Mouse (Mus musculus) ES-Bruce4 (cell line): ENCODE measurements around the gene Veph1. TPM values are rescaled to one million over a fixed set of nuclear protein-coding genes. Genes with fewer than 3 reads are reported as not detected.
"Not testable (repeated sequence)": the region's sequence is repeated elsewhere in the genome, so short reads cannot be mapped to it uniquely, and the experiment has no call there.

ENCODE experiments used
- H3K27ac ChIP-seq: 2 replicates; pipeline ENCODE4 v1.5.1; 2012; ENCODE audit warnings: low read length, inconsistent platforms; ENCODE audit not compliant: insufficient read depth
- H3K27me3 ChIP-seq: 2 replicates; pipeline ENCODE4 v1.6.1; 2012; ENCODE audit warnings: mild to moderate bottlenecking, low read length, inconsistent platforms; ENCODE audit not compliant: control insufficient read depth, poor library complexity, insufficient read depth, severe bottlenecking
- H3K36me3 ChIP-seq: 2 replicates; pipeline ENCODE4 v1.6.1; 2012; ENCODE audit warnings: inconsistent platforms, mild to moderate bottlenecking, low read length, moderate library complexity; ENCODE audit not compliant: control insufficient read depth, poor library complexity, insufficient read depth, severe bottlenecking
- H3K4me1 ChIP-seq: one replicate; pipeline ENCODE4 v1.8.1; 2011; ENCODE audit warnings: low read length; ENCODE audit not compliant: control insufficient read depth, insufficient read depth
- H3K4me3 ChIP-seq: 2 replicates; pipeline ENCODE4 v1.5.1; 2011; ENCODE audit warnings: low read depth, mild to moderate bottlenecking, low read length
- H3K9ac ChIP-seq: 2 replicates; pipeline ENCODE4 v1.6.1; 2012; ENCODE audit warnings: low read depth, mild to moderate bottlenecking, inconsistent platforms; ENCODE audit not compliant: poor library complexity, severe bottlenecking
- H3K9me3 ChIP-seq: replicated peaks from 2 replicates; pipeline ENCODE4 v1.6.1; 2012; ENCODE audit warnings: mild to moderate bottlenecking, low read length, inconsistent platforms; ENCODE audit not compliant: control insufficient read depth, poor library complexity, insufficient read depth, severe bottlenecking
- CTCF ChIP-seq: IDR thresholded peaks from one replicate; pipeline ENCODE4 v1.8.1; 2011; ENCODE audit warnings: low read depth, low read length
- EP300 ChIP-seq: IDR thresholded peaks from 2 replicates; pipeline ENCODE4 v1.6.1; 2011; ENCODE audit warnings: low read depth, low read length; ENCODE audit not compliant: insufficient read depth
- POLR2A ChIP-seq: IDR thresholded peaks from one replicate; pipeline ENCODE4 v1.8.1; 2011; ENCODE audit warnings: low read length; ENCODE audit not compliant: insufficient read depth
- polyA plus RNA-seq: library from polyadenylated mRNA; stranded (reverse); fragments of >200 nt; gene quantifications from 2 replicates; pipeline ENCODE4 v1.2.4, GENCODE M21; 2011; ENCODE audit warnings: low read depth; ENCODE audit not compliant: missing spikeins, insufficient read depth, insufficient read length

Gene Veph1
- polyA plus RNA-seq, 1 experiment: 0.12 TPM

- not testable (repeated sequence) for H3K9me3 ChIP-seq, H3K4me3 ChIP-seq, H3K9ac ChIP-seq, H3K36me3 ChIP-seq, H3K4me1 ChIP-seq, H3K27me3 ChIP-seq, H3K27ac ChIP-seq
- peak; percentile 43 for TF ChIP-seq CTCF
Measured at GRCm38 (mm10) chr3:66236234-66236871, 60.3 kb downstream of the Veph1 start.

GRCm38 (mm10) chr3:66224931-66225537 lies 71.6 kb downstream of the Veph1 start:
- H3K9ac ChIP-seq: no peak overlapping the region
- no peak overlapping the region for H3K27ac ChIP-seq

GRCm38 (mm10) chr3:66221243-66221611 lies 75.4 kb downstream of the Veph1 start:
- TF ChIP-seq EP300: no peak
- TF ChIP-seq CTCF: no peak
- TF ChIP-seq POLR2A: no peak
- no peak overlapping the region for H3K9ac ChIP-seq
- no peak overlapping the region for H3K27ac ChIP-seq
- no peaks in the 10 kb centered on the region for H3K9me3 ChIP-seq
- H3K4me1 ChIP-seq: no peaks in the 10 kb centered on the region
- peaks cover 4% of the 10 kb centered on the region for H3K27me3 ChIP-seq
- peak overlapping the region; percentile 36 for H3K4me3 ChIP-seq
- no peaks in the 10 kb centered on the region for H3K36me3 ChIP-seq

More at GRCm38 (mm10) chr3:66224931-66225537, 71.6 kb downstream of the Veph1 start:
- no peaks in the 10 kb centered on the region for H3K4me1 ChIP-seq
- no peak overlapping the region for H3K4me3 ChIP-seq
- H3K27me3 ChIP-seq: no peaks in the 10 kb centered on the region
- H3K36me3 ChIP-seq: no peaks in the 10 kb centered on the region
- H3K9me3 ChIP-seq: no peaks in the 10 kb centered on the region
- TF ChIP-seq CTCF (no peak), EP300 (no peak), POLR2A (no peak)

GRCm38 (mm10) chr3:66220554-66221242 lies 75.9 kb downstream of the Veph1 start:
- TF ChIP-seq POLR2A (no peak), CTCF (no peak), EP300 (no peak)
- Histone ChIP-seq H3K27ac (no peak overlapping the region), H3K9ac (0 out of 2 replicates have a peak overlapping the region, but pooled peaks have one; percentile 0), H3K4me3 (peak overlapping the region; percentile 36), H3K9me3 (no peaks in the 10 kb centered on the region), H3K27me3 (peaks cover 4% of the 10 kb centered on the region), H3K4me1 (no peaks in the 10 kb centered on the region), H3K36me3 (no peaks in the 10 kb centered on the region)

GRCm38 (mm10) chr3:66219655-66220191 lies 76.9 kb downstream of the Veph1 start, which contains the start of gene Ptx3:
TSS of gene Ptx3 (plus strand) at chr3:66219910.
- Histone ChIP-seq H3K4me1 (no peaks in the 10 kb centered on the region), H3K9me3 (no peaks in the 10 kb centered on the region), H3K9ac (0 out of 2 replicates have a peak within 1 kb of the TSS, but pooled peaks have one; percentile 0), H3K36me3 (no peaks in the 10 kb centered on the region), H3K27ac (no peak within 1 kb of the TSS), H3K4me3 (peak within 1 kb of the TSS; percentile 36), H3K27me3 (peaks cover 4% of the 10 kb centered on the region)
- TF ChIP-seq POLR2A (no peak), CTCF (no peak), EP300 (no peak)

GRCm38 (mm10) chr3:66215759-66216158 lies 80.9 kb downstream of the Veph1 start:
- H3K9ac ChIP-seq: no peak overlapping the region
- H3K4me3 ChIP-seq: no peak overlapping the region
- peaks cover 4% of the 10 kb centered on the region for H3K27me3 ChIP-seq
- no peak overlapping the region for H3K27ac ChIP-seq
- TF ChIP-seq EP300: no peak
- no peak for TF ChIP-seq POLR2A
- no peak for TF ChIP-seq CTCF
- no peaks in the 10 kb centered on the region for H3K9me3 ChIP-seq
- H3K4me1 ChIP-seq: no peaks in the 10 kb centered on the region
- H3K36me3 ChIP-seq: no peaks in the 10 kb centered on the region
